In genomic region chr1:144258779-144259178, GRCm38 (mm10) we compare ENCODE assay signal across 28 mouse cellular contexts. TPM values are rescaled to one million over a fixed set of nuclear protein-coding genes. Genes with fewer than 3 reads are reported as not detected.
"Had no signal": no experiment of that assay in that cellular context is flagged by ENCODE, and none has a peak within 500 bp of the region (broad histone marks: within the 10 kb centered on the region; RNA-seq: fewer than 3 reads in every experiment).

No protein-coding gene starts in this region.

- DNase-seq: gastrocnemius, postnatal 14 days; gastrocnemius, postnatal 36 days; heart, adult 11 months; heart, adult 2 months; heart, postnatal 14 days; heart, postnatal 36 days; kidney, adult 18-20 months; kidney, adult 8-10 months; kidney, postnatal 10 days; kidney, postnatal 36 days; layer of hippocampus, adult 9-11 months; layer of hippocampus, postnatal 36 days; left cerebral cortex, postnatal 4 days had no signal

- ATAC-seq: hindbrain, embryonic 16.5 days; intestine, embryonic 16.5 days; liver, embryonic 12.5 days had no signal

RNA-seq across cellular contexts. Expression of gene Rgs1, which starts 9.7 kb away (rescaled TPM):
- total RNA-seq: gastrocnemius, adult 8-10 months; gastrocnemius, postnatal 14 days; gastrocnemius, postnatal 36 days; heart, adult 2 months; heart, postnatal 36 days; layer of hippocampus, adult 18-20 months; left cerebral cortex, adult 18-20 months had no signal
- polyA plus RNA-seq: heart, adult 2 months; heart, embryonic 11.5 days; heart, embryonic 13.5 days; hindbrain, embryonic 10.5 days; hindbrain, embryonic 14.5 days; intestine, embryonic 14.5 days; kidney, embryonic 14.5 days; kidney, embryonic 16.5 days; limb, embryonic 11.5 days; liver, adult 2 months had no signal
